Mouse (Mus musculus): ENCODE measurements around the gene Nox1.
"Not testable (repeated sequence)": the region's sequence is repeated elsewhere in the genome, so short reads cannot be mapped to it uniquely, and the experiment has no call there.

Gene Nox1

DNA sequence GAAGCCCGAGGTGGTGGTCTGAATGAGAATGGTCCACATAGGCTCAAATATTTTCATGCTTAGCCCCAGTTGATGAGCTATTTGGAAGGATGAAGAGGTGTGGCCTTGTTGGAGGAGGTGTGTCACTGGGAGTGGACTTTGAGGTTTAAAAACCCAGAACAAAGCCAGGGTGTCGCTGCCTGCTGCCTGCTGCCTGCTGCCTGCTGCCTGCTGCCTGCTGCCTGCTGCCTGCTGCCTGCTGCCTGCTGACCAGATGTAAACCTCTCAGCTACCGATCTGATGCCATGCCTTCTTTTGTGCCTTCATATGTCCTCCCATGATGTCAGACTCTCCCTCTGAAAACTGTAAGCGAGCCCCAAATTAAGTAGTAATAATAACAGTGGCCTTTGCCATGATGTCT is at the start of gene Nox1:
Gene Nox1, minus strand, starts transcription at position 101 of the 400 bp plus-strand sequence.
- DNase-seq: no peak

DNA sequence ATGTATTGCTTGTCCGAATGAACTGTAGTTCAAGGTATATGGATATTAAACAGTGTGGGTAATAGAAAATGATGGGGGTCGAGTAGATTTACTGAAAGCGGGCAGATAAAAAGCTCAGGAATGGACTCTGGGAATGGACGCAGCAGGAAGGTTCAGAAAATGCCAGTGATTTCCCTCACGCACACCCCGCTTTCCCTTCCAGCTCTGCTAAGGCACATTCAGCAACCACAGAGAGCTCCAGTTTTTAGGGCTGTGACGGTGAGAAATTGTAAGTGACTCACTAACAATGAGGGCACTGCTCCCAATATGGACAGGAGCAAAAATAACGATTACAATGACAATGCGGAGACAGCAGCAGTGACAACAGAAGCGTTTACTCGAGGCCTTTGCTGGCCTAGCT is 40.4 kb upstream of the Nox1 start:
- peak; percentile 12 for DNase-seq

DNA sequence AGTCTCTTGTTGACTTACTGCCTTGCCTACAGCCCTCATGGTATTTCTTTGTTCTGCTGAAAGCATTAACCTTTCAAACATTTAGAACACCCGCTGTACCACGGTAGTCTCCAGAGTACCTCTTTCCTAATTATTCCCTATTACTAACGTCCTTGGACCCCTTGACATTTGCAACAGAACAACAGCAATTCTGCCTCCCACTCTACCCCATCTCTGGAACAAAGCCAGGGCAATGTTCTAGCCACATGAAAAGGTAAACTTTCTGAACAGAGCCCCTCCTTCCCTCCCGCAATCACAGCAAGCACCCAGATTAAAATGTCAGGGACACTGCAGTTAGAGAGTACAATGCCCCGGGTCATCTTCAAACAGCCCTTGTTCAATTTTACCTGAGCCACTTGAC is 39.4 kb upstream of the Nox1 start:
- DNase-seq: no peak

DNA sequence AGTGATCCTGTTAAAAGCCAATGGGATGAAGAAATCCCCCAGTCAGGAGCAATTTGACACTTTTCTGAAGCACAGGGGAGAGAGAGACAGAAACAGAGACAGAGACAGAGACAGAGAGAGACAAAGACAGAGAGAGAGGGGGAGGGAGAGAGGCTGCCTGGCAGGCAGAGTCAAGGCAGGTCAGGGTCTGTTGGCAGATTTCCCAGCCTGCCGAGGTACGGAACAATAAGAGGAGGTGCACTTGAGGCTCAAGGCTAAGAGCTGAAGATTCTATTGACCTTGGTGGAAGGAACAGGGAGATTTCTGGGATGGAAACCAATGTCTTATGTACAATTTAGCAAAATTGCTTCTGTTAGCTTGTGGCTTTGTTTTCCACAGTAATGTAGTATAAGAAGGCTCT is 26.4 kb upstream of the Nox1 start:
- no peak for DNase-seq

DNA sequence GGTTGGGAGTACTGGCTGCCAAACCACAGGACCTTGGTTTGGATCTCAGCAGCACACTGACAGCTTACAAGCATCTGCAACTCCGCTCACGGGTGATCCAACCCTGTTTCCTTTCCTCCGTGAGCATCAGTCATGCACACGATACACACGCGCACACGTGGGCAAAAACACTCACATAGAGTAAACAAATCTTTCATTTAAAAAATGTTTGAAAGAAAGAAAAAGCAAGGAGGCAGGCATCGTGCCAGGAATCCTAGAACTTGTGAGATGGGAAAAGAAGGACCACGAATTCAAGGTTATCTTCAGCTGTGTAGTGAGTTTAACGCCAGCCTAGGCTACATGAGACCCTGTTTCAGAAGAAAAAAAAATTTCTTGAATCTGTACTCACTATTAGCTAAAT is 24.2 kb upstream of the Nox1 start:
- DNase-seq: no peak

DNA sequence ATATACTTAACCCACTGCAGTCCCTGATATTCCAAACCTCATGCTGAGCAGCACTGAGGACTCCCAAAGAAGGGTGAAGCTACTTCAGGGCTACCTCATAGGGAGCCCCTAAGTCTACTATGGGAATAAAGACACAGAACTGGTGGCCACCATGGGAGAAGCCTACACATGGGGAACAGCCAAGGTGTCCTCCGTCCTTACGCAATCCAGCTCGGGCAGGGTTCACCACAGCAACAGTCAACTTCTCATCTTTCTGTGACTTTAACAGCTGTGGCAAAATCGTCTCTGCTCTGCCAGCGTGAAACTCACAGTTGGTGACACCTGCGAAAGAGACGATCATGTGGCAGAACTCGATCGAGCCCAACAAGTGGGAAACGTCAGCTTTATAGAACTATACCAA is 16.5 kb upstream of the Nox1 start:
- DNase-seq: no peak

DNA sequence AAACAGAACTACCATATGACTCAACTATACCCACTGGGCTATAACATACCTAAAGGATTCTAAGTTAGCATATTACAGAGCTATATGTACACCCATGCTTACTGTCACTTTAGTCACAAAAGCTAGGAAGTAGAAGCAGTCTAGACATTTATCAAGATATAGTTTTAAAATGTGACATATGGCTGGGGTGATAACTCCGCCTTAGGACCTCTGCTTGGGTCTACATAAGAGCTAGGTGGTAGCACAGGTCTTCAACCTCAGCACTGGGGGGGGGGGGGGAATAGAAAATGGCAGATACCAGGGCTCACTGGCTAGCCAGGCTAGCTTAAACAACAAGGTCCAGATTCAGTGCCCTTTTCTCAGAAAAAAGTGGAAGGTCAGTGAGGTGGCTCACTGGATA is 11.3 kb upstream of the Nox1 start:
- no peak for DNase-seq

DNA sequence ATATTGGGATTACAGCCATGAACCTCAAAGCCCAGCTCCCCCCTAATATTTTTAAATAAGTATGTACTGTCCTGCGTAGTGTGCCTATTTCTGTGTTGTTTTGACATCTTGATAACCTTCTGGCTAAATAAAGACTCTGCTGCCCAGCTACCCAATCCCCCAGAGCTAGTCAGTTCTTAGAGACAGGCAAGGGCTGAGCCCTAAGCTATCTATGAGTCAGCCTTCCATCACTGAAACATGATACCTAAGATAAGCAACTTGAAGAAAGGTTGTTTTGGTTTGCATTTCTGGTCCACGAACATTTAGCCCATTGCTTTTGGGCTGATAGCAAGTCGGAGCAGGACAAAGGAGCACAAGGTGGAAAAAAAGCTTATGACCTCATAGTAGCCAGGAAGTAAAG is 1.1 kb downstream of the Nox1 start:
- no peak for DNase-seq

DNA sequence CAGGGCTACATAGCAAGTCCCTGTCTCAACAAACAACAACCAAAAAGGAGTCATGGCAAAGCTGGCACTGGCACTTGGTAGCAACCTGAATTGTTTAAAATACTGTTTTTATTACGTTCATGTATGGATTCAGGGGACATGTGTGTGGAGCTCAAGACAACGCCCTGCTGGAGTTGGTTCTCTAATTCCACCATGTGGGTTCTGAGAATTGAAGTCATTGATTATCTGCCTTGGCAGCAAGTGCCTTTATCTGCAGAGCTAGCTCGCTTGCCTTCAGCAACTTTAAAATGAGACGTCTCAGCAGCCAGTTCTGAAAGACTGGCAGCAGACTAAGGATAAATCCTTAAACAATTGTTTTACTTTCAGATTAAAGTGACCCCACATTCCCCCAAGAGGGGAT is 3.6 kb downstream of the Nox1 start:
- no peak for DNase-seq

DNA sequence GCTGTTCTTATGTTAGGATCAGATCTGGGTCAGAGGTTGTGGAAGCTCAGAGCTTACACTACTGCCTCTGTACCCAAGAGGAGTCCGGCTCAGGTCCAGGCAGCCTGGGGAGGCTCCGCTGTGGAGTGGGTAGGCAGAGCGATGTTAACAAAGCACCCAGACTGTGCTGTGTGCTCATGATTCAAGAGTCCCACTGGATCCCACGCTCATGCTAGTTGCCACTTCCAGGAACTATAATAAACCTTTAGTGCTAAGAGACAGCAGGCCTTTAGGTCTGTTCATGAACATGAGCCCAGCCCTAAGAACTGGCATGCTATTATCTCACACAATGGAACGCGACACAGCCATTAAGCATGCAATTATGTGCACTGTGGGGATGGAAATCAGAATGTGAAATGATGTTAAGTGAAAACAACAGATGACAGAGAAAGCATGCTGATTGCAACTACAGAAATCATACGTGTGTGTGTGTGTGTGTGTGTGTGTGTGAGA is 10.6 kb downstream of the Nox1 start:
- DNase-seq: no peak

DNA sequence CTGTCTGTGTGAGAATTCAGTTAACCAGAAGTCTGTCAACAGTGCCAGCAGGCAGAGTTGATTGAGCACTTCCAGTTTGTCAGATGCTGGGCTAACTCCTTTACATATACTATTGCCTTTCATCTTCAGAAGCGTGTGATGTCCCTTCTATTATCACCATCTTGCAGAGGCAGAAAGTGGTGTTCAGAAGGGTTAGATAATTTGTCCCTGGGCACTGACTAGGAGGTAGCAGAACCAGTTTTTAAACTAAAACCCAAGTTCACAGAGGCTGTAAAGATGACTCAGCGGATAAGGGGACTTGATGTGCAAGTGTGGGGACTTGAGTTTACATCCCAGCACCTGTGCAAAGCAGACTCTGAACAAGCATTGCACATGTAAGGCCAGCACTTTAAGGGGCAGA is 13.3 kb downstream of the Nox1 start:
- no peak for DNase-seq

DNA sequence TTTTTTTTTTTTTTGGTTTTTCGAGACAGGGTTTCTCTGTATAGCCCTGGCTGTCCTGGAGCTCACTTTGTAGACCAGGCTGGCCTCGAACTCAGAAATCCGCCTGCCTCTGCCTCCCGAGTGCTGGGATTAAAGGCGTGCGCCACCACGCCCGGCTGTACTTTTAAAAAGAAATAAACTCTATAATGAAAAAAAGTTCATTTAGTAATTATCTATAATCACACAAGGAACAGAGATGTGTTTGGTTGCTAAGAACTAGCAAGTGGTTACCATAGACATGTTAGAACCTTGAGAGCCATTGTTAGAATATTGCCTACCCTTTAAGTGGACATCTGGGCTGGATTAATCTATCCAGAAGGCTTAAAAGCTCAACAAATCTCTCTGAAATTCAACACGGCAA is 34.6 kb downstream of the Nox1 start, which contains the start of gene Arl13a:
Gene Arl13a, plus strand, starts transcription at position 301 of the 400 bp plus-strand sequence.
- DNase-seq: not testable (repeated sequence)

DNA sequence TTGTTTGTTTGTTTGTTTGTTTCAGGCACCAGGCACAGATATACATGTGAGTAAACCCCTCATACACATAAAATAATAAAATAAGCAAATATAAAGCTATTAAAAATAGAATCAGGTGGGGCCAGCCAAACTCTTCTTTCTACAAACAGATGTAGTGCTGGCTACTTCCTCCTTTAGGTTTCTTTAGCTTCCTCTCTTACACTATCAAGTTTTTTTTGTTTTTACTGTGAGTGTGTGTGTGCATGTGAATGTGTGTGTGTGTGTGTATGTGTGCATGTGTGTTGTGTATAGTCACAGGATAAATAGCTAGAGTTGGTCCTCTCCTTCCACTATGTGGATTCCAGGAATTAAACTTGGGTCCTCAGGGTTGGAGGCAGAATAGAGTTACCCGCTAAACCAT is 47.1 kb downstream of the Nox1 start:
- DNase-seq: no peak

DNA sequence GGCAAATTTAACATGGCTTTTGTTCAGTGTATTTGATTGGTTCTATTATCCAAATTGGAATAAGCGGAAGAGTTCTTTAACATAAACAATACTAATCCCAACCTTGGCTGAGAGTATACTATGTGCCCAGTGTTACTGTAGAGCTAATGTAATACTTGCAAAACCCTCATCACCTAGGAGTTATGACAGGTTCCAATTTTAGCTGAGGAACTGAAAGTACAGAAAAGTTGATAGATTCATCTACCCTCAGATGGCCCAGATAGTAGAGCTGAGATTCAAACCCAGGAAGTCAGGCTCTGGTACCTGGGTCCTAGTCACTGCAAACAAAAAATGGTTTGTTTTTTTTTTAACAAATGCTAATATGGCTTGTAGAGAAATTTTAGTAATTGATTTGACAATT is 51.2 kb downstream of the Nox1 start:
- no peak for DNase-seq

DNA sequence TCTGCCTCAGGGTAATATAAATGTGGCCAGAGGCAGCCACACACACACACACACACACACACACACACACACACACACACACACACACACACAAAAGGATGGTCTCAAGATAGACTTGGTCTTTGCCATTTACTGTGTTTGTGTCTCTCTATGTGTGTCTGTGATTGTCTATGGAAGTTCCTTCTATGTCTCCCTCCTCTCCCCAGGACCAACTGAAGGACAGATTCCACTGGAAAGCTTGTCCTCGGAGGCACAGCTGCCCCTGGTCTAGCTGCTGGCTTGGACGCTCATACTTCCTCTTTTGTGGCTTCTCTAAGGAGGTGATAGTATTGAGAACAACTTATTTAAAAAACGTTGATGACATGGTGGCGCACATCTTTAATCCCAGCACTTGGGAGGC is 58.3 kb downstream of the Nox1 start:
- no peak for DNase-seq

DNA sequence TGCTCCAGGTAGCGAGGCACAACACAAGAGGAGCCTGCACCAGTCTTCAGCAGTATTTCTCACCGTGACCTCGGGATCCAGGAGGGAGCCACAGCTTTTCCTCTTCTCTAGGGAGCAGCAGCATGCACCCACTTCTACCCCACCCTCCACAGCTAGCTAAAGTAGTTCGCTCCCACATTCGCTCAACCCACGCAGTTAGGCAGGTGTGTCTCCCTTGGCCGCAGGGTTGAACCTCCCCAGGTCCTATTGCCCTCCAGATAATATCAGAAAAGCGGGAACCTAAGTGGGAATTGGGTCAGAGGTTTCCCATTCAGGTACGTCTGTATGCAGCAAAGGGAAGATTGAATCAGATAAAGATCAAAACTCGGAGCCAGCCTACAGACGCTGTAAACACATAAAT is 58.9 kb downstream of the Nox1 start:
- peak; percentile 5 for DNase-seq

DNA sequence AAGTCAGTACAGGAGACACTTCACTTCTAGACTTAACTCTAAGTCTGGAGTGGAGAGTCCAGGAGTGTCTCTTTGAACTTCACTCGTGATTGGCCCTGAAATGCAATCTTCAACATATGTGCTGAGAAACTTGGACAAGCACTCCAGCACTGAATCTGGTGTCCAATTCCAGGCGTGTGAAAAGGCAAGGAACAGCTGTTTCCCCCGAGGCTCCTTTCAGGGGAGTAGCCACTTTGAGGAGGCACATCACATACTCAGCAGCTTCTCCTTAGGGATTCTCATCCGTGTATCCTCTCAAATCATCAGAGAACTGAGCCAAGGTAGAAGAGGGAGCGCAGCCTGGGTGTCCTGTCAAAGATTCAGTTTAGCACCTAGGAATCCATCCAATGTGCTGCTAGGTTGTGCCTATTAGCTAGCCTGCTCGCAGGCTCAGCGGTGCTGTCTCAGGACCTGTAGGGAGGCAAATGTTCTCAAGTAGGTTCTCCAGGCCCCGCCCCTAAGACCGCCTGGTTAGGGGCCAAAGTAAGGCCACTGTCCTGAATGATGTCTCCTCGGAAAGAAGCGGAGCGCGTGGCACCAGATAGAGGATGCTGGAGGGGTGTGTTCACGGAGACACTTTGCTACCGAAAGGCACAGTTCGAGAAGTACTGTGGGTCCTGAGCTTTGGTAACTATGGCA is 59.6 kb downstream of the Nox1 start, which contains the start of gene Xkrx:
Gene Xkrx, minus strand, starts transcription at position 34 of the 678 bp plus-strand sequence.
- DNase-seq: peak; percentile 16

DNA sequence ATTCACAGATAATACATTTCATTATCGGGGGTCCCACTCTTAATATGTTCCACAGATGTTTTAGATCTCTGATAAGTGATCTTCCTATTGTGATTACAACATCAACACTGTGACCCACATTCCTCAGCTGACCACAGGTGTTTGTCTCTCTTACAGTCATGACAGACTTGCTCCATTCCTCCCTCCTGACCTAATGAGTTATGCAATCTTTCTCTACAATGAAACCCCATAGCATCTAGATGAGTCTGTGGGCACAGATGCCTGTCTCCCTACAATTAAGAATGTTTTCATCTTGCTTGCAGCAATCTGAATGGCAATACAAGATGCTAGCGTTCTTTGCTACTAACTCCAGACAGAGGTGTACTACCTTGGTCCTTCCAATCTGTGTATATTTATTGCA is 61.3 kb downstream of the Nox1 start:
- no peak for DNase-seq

DNA sequence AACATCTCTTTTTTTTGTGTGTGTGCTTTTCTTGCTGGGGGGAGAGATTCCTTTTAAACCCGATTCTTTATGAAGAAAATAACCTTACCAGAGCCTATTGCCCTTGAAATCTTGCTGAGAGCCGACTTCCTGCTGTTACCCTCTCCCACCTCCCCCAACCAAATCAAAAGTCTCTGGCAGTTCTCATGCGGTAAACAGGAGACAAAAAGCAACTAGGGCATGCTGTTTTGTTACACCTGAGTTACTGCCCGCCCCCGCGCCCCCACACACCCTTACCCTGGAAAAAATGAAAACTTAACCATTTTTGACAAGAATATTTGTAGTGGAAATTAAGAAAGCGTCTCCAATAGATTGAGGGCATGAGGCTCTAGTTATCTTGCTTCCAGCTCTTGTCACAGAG is 63.6 kb downstream of the Nox1 start:
- DNase-seq: no peak

DNA sequence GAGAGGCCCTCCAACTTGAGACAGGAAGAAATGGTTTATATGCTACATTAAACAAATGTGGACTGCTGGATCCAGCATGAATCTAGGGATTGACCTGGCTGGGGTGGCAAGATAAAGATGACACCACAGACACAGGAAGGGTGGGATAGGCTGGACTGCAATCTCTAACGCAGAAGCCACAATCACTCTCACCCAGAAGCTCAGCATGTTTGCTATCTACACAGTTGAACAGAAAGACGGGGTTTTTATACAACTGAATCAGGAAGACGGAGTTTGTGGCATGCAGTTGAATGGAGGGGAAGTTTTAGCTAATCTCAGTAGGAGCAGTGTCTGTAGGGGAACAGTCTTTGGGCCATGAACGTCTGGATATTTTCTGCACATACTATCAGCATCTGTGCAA is 79.8 kb downstream of the Nox1 start:
- DNase-seq: no peak

DNA sequence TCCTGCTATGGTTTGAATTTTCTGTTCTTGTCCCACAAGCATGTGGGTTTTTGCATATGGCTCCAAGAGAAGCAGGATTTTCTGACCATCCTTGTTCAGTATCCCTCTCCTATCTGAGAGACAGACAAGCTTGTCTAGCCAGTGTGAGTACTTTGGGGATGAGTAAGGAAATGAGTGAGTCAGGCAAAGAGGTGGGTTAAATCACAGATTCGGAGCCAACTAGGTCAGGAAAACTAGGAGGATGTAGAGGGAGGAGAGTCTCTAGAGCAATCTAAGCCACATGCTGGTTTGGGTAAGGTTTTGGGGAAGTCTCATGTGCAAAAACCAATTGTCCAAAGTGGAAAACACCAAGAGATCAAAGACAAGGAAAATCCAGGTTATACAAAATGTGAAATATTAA is 80.2 kb downstream of the Nox1 start:
- DNase-seq: no peak

DNA sequence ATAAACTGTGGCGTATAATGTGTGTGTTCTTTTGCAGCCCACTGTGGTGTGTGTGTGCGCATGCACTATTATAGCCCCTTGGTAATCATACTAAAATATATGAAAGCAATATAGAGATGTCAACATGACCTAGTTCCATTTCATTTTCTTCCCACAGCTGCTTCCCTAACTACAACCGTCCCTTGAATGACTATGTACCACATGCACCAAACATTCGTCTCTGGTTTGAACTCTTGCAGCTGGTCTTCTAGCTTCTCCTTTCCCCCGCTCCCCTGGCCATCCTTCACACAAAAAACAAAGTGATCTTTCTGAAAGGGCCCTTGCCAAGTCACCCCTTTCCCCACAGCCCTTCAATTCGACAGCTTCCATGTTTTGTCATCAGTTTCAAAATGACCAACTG is 81.7 kb downstream of the Nox1 start:
- no peak for DNase-seq

DNA sequence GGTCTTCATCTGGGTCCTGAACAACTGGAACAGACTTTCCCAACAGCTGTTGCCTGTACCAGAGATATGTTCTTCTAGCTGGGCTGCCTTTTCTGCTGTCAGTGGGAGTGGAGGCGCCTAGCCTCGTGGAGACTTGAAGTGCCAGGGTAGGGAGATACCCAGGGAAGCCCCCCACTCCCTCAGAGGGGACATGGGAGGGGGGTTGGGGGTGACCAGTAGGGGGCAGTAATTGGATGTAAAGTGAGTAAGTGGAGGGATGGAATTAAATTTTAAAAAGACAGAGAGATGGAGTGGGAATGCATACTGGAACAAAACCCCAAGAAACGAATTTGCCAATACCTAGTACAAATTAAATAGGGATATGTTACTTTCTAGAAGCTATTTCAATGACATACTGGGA is 87.9 kb downstream of the Nox1 start:
- peak; percentile 9 for DNase-seq

DNA sequence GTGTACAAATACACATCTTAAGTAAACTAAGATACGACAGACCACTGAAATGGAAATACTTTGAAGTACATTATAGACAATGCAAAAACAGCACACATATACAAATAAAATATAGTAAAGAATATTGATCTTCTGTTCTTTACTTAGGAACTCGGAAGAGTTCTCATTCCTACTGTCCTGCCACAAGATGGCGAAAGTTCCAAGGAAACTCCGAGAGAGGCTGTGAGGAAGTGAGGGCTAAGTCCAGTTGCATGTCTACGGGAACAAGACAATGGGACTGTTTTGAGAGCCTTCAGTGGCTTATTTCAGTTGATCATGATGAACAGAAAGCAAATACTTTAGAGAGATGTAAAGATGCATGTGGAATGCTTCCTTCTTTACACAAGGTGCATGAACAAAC is 89.5 kb downstream of the Nox1 start:
- DNase-seq: peak; percentile 59

DNA sequence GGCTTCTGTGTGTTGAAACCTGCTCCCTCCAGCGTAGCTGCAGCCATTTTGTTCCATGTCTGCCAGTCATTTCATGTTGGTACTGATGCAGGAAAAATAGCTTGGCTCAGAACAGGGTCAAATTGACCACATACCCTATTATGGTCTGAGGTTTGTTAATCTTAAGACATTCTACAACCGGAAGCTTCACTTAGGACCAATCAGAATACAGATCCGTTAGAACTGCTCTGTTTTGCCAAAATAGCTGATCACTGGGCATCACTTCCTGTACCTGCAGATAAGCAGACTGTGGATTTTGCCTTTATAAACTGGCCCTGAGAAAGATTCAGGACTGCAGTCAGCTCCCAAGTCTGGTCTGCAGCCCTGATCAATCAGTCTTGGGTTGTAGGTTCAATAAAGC is 93.2 kb downstream of the Nox1 start:
- DNase-seq: no peak
